Mouse (Mus musculus) A20 (cell line): ENCODE data around the gene Lmtk3.

ENCODE experiments used
- DNase-seq: peaks from one replicate; pipeline ENCODE4 v3.0.0-alpha.2; 2011; ENCODE audit warnings: low read depth, low spot score

The Lmtk3 gene

DNA sequence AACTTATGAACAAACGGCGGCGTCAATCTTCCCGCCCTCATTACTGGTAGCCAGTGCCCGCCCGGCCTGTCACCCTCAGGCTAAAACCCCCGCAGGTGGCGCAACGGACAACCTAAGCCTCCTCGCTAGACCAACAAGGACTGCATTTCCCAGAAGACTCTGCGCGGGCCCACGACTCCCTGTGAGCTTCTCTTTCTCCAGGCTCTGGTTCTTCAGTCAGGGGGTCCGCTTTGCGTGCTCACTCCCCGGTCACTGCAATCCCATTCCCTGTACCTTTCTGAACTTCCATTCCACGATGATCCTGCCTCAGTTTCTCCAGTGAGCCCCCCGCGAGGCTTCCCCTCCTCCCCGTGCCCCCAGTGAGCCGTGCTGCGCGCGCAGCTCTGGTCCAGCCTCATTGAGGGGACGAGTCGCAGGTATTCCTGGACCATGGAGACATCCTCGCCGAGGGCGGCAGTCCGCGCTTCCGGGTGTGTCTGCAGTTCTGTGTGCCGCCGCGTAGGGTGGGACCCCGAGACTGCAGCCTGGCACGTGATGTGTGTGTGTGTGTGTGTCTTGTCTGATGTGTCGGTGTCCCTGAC, at the start of gene Lmtk3:
Lmtk3 (plus strand) TSS at position 228 of the 581 bp plus-strand sequence.
- DNase-seq = peak; percentile 88

DNA sequence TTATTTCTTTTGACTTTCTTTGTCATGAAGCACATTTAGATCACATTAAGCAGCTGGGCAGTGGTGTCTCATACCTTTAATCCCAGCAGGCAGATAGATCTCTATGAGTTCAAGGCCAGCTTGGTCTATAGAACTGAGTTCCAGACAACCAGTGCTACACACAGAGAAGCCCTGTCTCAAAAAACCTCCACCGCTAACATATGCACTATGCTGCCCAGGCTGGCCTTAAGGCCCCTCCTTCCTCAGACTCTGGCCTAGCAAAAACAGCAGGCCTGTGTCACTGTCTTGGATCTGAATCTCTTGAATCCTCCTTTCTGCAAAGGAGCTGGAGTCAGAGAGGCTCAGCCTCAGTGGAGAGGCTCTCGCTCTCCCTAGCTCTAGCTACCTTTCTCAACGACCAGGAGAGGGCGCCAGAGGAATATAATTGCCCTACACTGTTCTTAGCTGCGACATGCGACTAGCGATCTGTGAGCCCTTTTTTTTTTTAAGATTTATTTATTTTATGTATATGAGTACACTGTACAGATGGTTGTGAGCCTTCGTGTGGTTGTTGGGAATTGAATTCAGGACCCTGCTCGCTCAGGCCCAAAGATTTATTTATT, 44.3 kb upstream of the Lmtk3 start:
- DNase-seq = peak; percentile 86

DNA sequence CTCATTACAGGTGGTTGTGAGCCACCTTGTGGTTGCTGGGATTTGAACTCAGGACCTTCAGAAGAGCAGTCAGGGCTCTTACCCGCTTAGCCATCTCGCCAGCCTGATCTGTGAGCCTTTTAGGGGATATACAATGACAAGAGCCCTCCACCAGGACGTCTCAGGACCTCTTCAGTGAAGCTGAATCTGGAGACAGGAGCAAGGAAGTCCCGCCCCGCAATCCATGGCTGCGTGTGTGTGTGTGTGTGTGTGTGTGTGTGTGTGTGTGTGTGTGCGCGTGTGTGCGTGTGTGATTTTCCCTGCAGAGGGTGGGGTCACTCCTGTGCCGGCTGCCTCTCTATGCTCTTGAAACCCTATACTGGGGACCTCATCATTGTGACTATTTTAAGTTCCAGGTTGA, 43.7 kb upstream of the Lmtk3 start:
- no peak for DNase-seq

DNA sequence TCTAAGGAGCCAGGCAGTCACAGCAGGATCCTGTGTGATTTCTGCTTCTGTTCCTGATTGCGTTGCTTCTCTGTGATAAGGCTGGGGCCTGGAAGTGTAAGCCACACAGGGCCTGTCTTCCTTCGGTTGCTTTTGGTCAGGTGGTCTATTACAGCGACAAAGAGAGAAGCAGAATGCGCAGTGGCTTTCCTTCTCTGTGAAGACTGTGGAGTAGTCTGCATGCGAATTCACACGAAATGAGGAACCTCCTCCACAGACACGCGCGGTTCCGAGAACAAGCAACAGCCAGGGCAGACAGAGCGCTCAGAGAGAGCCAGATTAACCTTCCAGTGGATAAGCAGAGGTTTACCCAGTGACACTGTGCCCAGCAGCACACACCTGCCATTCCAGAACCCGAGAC, 42.2 kb upstream of the Lmtk3 start:
- DNase-seq = no peak

DNA sequence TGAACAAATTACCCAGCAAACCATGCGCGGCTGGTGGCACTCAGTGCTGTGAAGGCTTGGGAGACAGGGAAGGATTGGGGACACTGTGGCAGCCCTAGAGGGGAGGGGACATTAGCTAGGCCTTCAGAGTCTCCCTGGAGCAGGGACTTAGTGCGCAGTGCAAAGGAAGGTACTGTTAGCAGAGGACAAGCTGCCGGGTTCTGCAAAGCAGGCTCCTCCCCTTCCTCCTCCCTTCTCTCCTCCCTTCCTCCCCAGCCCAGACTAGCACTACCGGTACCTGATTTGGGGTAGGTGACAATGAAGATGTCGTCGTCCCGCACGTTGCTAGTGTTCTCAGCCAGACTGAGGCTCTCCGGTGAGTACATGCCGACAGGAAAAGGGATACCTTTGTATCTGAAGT, 41.8 kb upstream of the Lmtk3 start:
- DNase-seq = no peak

GRCm38 (mm10) chr7:45742338-45742737, 41.2 kb upstream of the Lmtk3 start:
- no peak for DNase-seq

- peak; percentile 46 for DNase-seq
These were observed 39.2 kb upstream of the Lmtk3 start for GRCm38 (mm10) chr7:45744387-45744786.

- DNase-seq = peak; percentile 36
These were observed 37.0 kb upstream of the Lmtk3 start for GRCm38 (mm10) chr7:45746518-45746917.

GRCm38 (mm10) chr7:45747450-45747849, 36.1 kb upstream of the Lmtk3 start:
- DNase-seq = no peak

DNA sequence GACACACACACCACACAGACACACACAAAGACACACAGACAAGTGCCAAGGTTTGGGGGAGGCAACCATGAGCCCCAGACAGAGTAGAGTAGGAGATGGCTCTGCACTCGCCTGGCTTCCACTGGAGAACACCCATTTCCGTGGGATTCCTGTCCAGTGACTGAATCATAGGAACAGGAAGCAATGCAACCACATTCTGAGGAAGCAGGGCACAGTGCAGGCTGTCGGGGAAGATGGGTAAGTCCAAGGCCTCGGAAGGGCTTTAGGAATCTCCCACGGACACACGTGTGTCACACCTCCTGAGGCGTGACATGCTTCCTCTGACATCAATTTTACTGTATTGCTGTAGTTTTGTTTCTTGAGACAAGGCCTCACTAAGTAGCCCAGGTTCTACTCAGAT, 35.4 kb upstream of the Lmtk3 start:
- DNase-seq = no peak

GRCm38 (mm10) chr7:45749401-45749800, 34.1 kb upstream of the Lmtk3 start:
- DNase-seq = no peak

- no peak for DNase-seq
These were observed 33.4 kb upstream of the Lmtk3 start for GRCm38 (mm10) chr7:45750162-45750561.

DNA sequence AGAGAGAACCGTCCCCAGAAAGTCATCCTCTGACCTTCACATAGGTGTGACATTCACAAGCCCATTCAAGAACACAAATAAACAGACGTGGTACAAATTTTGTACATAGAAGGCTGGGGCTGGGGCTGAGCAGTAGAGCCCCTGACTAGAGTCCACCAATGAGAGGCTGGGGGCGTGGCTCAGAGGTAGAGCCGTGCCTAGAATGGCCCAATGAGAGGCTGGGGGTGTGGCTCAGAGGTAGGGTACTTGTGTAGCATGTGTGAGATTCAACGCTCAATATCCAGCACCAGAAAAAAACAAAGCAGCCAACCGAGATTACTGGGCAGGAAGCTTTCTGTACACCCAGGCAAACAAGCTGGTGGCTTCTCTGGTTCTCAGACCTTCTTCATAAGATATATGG, 27.8 kb upstream of the Lmtk3 start:
- peak; percentile 26 for DNase-seq

GRCm38 (mm10) chr7:45759400-45759799, 24.1 kb upstream of the Lmtk3 start:
- DNase-seq = no peak

DNA sequence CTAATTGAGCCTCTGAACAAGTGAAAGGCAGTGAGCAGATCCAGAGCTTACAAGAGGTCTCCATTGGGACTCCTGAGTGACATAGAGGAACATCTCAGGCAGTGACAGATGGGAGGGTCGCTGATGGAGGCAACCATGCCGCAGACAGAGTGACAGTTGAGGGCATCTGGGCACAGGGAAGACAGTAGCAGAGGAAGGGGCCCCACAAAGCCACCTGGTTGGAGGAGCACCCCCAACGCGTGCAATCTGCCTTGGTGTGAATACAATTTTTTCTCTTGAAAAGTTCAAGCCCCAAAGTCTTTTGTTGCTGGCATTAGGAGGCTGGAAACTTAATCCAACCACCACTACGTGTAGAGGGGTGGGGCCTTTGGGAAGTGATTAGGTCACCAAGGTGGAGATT, 23.4 kb upstream of the Lmtk3 start:
- no peak for DNase-seq

DNA sequence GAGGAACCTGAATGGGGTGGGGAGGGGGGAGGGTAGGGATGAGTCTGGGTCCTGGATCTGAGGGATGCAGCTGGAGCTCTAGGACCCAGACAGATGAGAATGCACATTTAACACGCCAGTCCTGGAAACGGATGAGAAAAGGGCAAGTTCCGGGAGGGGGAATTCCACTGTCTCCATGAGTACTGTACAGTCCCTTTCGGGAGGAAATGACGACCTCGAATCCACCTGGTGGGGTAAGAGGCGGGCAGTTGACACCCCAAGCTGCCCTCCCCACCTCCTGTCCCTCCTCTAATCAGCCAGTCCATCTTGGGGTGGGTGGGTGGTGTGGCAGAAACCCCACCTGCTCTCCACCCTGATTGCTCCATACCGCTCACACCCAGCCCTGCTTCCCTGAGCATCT, 17.5 kb upstream of the Lmtk3 start:
- DNase-seq = no peak

- no peak for DNase-seq
These were observed 16.8 kb upstream of the Lmtk3 start for GRCm38 (mm10) chr7:45766764-45767163.

DNA sequence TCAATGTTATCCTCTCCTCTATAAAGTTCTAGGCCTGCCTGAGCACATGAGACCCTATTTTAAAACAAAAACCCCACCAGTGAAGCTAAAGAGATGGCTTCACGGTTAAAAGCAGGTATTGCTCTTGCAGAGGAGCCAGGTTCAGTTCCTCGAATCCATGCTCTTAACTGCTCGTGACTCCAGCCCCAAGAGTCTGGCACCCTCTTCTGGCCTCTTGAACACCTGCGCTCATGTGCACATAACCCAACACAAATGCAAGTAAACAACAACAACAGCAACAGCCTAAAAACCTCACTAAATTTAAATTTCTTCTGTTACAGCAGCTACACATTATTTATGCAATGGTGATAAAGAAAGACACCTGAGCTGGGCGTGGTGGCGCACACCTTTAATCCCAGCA, 16.0 kb upstream of the Lmtk3 start:
- no peak for DNase-seq

- no peak for DNase-seq
These were observed 13.0 kb upstream of the Lmtk3 start for GRCm38 (mm10) chr7:45770427-45771082.

DNA sequence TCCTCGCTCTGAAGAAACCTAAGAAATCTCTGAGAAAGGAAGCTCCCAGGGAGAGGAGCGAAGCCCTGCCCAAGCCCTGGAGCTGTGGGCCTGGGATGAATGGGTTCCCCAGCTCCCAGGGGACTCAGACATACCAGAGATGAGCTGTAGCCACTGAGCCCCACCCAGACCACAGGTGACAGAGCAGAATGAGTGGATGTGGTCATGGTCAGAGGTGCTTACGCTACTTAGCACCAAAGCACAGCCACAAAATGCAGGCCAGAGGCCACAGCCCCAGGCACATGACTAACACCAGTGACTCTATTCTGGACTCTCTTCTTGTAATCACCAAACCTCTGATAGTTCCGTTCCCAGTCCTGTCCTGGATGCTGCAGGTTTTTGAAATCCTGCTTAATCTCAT, 12.4 kb upstream of the Lmtk3 start:
- no peak for DNase-seq

DNA sequence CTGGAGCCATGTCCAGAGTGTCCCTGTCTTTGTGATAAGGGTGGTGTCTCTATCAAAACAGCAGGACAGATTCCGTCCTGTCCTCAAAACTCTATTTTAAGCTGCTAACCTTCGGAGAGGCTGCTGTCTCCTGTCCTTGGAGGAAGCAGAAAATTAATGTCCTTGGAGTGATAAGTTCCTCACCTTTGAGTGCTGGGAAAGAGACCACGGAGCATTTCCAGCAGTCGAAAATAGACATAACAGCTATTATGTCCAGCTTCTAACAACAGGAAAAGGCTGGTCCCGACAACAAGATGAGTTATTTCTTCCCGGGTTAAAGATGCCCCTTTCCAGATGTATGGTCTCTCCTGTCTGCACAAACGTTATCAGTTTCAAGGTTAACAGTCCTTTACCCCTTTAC, 8.3 kb upstream of the Lmtk3 start:
- no peak for DNase-seq

DNA sequence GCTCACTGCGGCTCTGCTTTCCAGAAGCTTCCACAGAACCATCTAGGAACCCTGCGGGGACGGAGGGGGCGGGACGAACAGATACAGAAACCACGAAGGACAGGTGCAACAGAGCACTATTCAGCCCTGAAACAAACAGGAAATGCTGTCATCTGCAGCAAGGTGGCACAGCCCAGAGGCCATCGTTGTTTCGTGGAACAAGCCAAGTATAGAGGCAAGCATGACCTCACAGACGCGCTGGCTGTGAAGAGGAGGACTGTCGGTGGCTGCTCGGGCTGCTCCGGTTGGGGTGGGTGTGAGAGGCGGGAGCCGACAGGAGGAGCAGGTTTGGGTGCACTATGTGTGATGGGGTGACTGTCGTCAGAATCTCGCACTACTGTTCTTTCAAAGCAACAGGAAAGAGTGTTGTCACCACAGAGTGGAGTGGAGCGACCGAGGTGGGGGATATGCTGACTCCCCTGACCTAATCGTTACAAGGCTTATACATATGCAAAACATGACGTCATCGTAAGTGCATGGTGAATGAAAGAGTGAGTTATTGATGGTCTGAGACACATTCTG, 4.4 kb upstream of the Lmtk3 start:
- peak; percentile 69 for DNase-seq

GRCm38 (mm10) chr7:45782271-45782670, 1.3 kb upstream of the Lmtk3 start:
- no peak for DNase-seq
